Mouse (Mus musculus): ENCODE results near the gene Irx3.

DNA sequence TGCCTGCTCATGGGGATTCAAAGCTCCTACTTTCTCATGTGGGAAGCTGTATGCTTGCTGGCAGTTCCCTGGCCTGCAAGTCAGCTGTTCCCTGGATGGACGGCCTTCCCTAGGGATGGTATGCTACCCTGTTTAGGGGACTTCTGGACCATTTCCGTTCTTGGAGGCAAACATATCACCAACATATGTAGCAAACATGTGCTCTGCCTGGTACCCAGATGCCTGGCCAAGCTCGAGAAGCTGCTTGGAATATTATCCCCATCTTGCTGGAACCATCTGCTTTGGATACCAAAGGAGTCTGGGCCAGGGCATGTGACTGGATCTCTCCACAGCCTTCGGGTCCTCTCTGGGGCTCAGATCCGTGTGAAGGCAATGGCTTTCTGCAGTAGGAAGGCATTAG is 52.5 kb downstream of the Irx3 start:
- no peak for TF ChIP-seq CTCF (IDR thresholded peaks at IDR 0.05)
- TF ChIP-seq EP300 (IDR thresholded peaks at IDR 0.05) = no peak
